Mouse (Mus musculus) right cerebral cortex, postnatal 10 days (tissue): Measurements from ENCODE around the gene Ctsq.
"Not testable (repeated sequence)": the region's sequence is repeated elsewhere in the genome, so short reads cannot be mapped to it uniquely, and the experiment has no call there.

Experiments used
- DNase-seq, 2 experiments: peaks; one replicate each; pipeline ENCODE4 v3.0.0; 2021; ENCODE audit warnings: low spot score in 2 of 2

Gene Ctsq

GRCm38 (mm10) chr13:61040531-61040930 lies at the start of gene Ctsq:
TSS of gene Ctsq (minus strand) at chr13:61040631.
- no peak for DNase-seq

- DNase-seq: no peak
Measured at GRCm38 (mm10) chr13:61022785-61023184, 17.6 kb downstream of the Ctsq start.

DNA sequence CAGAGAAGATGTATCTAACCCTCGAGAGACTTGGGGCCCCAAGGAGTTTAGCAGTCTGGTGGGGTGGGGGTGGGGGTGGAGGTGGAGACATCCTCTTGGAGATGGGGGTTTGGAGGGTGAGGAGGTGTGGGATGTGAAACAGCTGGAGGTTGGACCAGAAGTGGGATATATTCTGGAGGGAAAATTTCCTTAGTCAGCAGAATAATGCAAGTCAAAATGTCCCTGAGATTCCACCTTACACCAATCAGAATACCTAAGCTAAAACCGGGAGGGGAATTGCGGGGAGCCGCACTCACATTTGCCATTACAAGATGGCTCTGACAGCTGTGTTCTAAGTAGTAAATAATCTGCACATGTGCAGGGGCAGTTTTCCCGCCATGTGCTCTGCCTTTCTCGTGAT lies 18.6 kb downstream of the Ctsq start:
- no peak for DNase-seq

- DNase-seq: no peak
Measured at GRCm38 (mm10) chr13:61010171-61010570, 30.3 kb downstream of the Ctsq start.

DNA sequence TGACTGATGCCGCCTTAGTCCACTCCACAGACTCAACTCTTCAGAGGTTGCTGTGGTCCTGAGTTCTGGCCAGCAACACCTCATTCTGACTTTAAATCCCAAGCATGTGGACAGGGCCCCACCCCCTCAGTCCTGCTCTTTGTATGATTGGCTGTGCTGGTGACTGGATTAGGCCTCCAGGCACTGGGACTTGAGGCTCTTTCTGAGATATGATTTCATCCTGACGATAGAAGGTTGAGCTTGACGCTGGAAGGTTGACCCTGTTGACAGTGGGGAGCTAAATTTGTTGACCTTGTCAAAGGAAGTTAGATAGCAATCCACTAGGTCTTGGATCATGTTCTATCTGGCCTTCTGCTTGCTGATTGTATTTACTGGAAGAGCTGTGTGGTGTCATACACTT lies 34.6 kb downstream of the Ctsq start, which contains the start of gene Ctsj:
TSS of gene Ctsj (minus strand) at position 101 of the 400 bp plus-strand sequence.
- no peak for DNase-seq

DNA sequence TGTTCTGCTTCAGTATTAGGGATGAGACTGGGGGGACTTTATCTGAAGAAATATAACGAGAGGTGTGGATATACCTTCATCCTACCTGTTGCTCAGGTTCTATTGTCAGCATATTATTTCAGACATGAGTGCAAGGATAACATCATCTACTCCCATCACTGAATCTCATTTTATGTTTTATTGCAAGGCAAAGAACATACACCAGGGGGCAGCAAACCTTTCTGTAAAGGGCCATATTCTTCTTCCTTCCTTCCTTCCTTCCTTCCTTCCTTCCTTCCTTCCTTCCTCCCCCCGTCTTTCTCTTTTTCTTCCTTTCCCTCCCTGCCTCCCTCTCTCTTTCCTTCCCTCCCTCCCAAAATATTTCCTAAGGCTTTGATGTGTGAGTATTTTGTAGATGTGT lies 42.8 kb downstream of the Ctsq start:
- no peak for DNase-seq

DNA sequence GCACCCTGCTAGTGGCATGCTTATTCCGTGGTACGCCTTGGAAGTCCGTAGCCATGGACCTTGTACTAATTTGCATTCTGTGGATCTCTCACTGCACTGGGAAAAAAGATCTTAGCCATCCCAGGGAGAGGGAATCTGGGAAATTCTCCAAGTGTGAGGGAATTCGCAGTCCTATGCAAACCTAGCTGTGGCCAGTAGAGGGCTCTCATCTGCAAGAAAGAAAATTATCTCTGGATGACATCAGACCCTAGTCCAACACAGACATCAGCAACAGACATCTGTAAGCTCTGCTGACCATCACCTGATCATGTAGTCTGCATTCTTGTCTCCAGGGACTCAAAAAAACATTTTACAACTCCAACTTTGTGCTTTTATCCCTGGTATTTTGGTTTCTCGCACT lies 53.5 kb downstream of the Ctsq start:
- DNase-seq: not testable (repeated sequence)
